Mouse (Mus musculus) frontal cortex, adult 2 months (tissue): Measurements from ENCODE around the gene Camk2d. TPM values are rescaled to one million over a fixed set of nuclear protein-coding genes. Genes with fewer than 3 reads are reported as not detected.

Source experiments
- DNase-seq, 2 experiments: peaks; one replicate each; pipeline ENCODE4 v3.0.0; 2022; ENCODE audit warnings: low spot score in 1 of 2; ENCODE audit errors: extremely low spot score in 1 of 2
- polyA plus RNA-seq: library from polyadenylated mRNA; depleted of rRNA; stranded (reverse); fragments of >200 nt; gene quantifications from 2 replicates; pipeline ENCODE4 v1.2.3, GENCODE M21; 2012

Gene Camk2d
- polyA plus RNA-seq, 1 experiment, result 142 TPM

DNA sequence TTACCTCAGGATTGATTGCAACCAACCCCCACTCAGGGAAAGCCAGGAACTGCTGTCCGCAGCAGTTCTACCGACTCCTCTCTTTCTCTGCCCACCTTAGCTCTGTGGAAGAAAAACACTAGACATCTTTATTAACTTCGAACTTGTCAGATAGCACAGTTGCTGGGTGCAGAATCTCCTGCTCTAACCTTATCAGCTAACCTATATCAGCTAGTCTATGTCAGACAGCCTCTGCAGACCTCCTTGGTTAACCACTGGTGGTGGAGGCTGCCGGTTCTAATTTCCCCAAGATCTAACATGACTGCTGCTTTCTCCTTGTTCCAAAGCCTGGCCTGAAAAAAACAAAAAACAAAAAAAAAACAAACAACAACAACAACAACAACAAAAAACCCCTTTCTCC is 85.9 kb downstream of the Camk2d start:
- DNase-seq, result no peak

DNA sequence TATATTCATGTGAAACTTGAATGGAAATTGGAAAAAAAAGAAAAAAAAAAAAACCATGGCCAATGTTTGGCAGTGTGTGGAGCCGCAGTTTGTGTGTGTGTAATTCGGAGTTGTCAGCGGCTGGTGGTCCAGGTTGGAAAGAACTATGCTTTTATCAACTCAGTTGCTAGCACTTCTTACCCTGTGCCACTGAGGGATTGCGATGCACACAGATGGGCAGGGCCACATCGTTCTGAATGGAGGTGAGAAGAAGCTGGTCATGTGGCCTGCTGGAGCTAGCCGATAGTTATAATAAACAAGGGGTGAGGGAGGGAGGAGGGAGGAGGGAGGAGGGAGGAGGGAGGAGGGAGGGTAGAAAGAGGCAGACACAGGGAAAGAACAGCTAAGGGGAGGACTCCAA is 89.3 kb downstream of the Camk2d start:
- DNase-seq, result no peak

GRCm38 (mm10) chr3:126687150-126687549 is 91.0 kb downstream of the Camk2d start:
- no peak for DNase-seq

DNA sequence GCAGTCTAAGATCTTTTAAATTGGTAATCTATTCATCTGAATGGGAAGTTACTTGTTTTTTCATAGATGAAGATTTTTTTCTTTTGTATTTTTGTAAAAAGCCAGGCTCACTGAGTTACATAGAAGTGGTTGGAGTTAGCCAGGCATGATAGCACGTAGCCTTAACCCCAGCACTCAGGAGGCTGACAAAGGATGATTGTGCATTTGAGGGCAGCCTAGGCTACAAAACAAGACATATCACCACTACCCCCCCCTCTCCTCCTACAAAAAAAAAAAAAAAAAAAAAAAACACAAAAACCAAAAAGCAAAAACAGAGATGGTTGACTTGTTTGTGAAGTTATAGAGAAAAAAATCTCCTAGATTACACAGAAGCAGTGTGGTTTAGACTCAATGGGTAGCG is 92.4 kb downstream of the Camk2d start:
- DNase-seq, result no peak

- no peak for DNase-seq
These were observed 94.8 kb downstream of the Camk2d start for GRCm38 (mm10) chr3:126690627-126691505.

DNA sequence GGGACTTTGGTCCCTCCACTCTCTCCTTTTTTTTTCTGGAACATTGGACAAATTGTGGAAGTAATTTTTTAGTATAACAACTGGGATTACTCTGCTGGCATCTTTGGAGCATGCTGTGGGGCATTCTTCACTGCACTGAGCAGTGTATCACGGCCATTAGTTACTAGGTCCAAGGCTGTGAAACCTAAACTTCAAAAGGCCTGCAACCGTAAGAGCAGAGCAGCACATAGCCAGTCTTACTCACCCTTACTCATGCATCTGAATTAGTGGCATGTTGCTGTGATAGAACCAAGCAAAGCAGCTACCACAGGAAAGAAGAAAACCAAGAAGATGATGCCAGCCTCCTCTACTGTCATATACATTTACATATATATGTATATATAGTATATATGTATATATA is 95.5 kb downstream of the Camk2d start:
- no peak for DNase-seq

GRCm38 (mm10) chr3:126692797-126693196 is 96.7 kb downstream of the Camk2d start:
- no peak for DNase-seq

DNA sequence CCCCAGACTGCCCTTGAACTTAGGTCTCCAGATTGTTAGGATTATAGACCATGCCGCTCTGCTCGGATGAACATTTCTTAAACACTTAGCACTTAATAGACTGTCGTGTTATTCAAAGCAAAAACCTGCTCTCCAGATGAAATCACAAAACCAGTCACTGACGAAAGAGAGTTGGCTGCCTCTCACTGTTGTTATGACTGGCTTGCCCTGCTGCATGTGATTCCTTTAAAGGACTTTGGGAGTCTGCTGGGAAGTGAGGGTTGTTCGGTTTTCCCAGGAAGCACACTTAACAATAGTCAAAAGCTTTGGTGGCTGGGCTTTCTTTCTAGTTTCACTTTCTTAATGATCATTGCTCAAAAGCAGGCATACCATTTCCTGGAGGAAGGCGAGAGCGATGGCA is 97.2 kb downstream of the Camk2d start:
- no peak for DNase-seq

GRCm38 (mm10) chr3:126695456-126696293 is 99.6 kb downstream of the Camk2d start:
- peak; percentile 57 to 60 for DNase-seq

DNA sequence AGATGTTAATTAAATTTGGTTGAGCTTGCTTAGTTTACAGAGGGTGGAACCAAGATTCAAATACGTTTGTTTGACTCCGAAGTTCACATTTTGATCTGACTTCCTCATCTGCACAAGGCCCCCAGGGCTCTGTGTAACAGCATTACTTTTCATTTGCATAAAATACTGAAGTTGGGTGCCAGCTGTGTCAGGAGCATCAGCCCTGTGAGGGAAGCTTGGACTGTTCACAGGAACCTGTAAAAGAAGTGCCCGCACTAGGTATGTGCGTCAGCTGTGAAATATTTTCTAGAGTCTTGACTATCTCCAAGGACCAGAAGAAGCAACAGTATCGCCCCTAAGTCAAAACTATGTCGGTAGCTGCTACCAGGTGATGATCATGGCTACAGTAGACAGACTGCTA is 100.5 kb downstream of the Camk2d start:
- no peak for DNase-seq

DNA sequence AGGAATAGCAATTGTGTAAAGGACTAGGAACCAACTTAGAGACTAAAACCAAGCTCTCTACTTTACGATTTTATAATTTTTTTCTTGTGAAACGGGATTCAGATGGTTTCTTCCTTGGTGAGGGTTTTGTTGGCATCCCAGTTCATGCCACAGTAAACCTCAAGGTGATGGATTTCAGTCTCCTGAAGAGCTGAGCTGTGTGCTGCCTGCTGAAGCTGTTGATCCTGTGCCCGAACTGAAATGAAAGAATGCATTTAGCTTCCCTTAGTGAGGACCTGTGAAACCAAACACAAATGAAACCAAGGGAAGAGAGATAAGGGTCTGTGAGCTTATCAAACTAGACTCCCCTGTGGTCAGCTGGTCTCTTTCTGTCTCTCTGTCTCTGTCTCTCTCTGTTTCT is 103.6 kb downstream of the Camk2d start:
- DNase-seq, result no peak

DNA sequence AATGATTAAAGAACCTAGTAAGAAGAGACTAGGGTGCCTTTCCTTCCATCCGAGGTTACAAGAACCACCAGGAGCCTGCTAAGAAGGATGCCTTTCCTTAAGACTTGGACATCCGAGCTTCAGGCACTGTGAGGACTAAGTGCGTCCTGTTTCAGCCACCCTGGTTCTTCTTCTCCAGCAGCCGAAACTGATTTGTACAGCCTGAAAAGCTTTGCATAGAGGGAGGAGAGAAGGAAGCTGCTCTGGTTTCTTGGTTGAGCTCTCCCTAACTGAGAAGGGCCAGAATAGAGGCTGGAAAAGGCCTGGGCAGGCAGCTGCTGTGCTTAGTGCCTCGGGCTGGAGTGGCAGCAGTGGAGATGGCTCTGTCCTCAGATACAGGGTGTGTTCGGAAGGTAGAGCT is 105.0 kb downstream of the Camk2d start:
- DNase-seq, result no peak

- no peak for DNase-seq
These were observed 105.5 kb downstream of the Camk2d start for GRCm38 (mm10) chr3:126701586-126701985.

- no peak for DNase-seq
These were observed 109.4 kb downstream of the Camk2d start for GRCm38 (mm10) chr3:126705490-126705889.

- no peak for DNase-seq
These were observed 118.2 kb downstream of the Camk2d start for GRCm38 (mm10) chr3:126714281-126714680.

GRCm38 (mm10) chr3:126723021-126723449 is 126.9 kb downstream of the Camk2d start:
- peak; percentile 19 to 60 for DNase-seq

DNA sequence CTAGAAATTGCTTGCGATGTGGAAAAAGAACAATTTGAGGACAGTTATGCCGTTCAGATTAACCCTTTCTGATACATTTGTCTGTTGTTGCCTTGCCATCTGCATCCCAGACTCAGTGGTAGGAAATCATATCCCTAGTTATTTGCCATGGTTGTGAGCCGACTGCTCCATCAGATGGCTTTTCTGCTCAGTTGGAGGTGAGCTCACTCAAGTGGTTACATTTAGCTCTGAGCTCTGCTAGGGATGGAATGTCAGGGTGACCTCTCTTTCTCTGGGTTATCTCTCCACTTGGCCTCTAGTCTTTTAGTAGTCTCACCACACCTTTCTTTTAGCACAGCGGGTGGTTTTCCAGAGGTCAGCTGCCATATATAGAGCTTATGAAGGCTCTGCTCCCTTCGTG is 127.4 kb downstream of the Camk2d start:
- no peak for DNase-seq

GRCm38 (mm10) chr3:126725647-126726046 is 129.5 kb downstream of the Camk2d start:
- DNase-seq, result no peak

DNA sequence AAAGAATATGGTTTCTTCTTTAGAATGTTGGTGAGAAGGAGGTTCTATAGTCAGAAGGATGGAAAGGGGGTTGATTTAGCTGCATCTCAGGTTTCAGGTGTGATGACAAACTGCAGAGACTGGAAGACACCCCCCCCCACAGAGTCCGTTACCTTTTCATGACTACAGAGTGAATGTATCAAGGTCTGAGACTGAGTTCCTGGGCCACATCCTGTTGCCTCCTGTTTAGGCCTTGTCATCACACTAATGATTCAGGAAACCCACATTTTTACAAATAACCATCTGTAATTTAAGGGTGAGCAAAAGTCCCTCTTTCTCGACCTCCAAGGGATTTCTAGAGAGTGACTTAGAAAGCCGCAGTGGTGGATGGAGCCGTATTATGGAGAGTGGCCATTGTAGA is 131.3 kb downstream of the Camk2d start:
- DNase-seq, result no peak

DNA sequence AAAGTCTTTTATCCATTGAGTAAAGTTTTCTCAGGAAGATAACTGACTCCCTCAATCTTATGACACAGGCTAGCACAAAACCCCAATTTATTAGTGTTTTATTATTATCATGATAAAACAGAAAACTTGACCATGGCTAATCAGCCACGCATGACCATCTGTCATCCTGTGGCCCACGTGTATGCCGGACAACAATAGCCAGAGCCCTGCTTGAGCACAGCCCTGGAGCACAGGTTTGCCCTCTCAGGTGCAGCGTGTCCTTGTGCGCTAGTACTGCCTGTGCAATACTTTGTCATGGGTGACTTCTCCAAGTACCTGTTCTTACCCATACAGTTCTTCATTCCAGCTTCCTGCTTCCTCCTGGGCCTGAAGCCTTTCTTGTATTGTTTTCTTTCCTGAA is 134.3 kb downstream of the Camk2d start:
- DNase-seq, result no peak

GRCm38 (mm10) chr3:126732323-126732722 is 136.2 kb downstream of the Camk2d start:
- no peak for DNase-seq

DNA sequence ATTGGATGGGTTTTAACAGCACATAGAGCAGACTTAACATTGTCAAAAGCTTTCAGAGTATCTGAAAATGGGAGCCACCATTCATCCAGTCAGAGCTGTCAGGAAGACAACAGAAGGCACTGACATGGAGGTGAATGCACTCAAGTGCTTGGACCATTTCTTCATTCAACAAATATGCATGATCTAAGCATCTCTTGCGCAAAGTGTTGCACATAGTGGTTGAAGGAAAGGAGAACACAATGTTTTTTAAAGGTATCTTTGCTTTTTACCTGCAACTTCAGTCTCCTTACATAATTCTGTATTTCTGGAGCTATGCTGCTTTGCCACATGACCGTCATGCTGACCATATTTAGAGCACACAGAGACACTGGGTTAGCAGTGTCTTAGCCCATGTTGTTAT is 138.4 kb downstream of the Camk2d start:
- DNase-seq, result no peak
